Mouse (Mus musculus) kidney, adult 2 months (tissue): Measurements from ENCODE around the gene Ganab. TPM values are rescaled to one million over a fixed set of nuclear protein-coding genes. Genes with fewer than 3 reads are reported as not detected.
A peak's percentile ranks its signal among the peaks of the same experiment; 100 is the strongest.

Experiments used
- DNase-seq: peaks from one replicate; pipeline ENCODE4 v3.0.0; 2021
- H3K27ac ChIP-seq: fragments of 200-500 bp; 2 replicates; pipeline ENCODE4 v1.5.1; 2012; ENCODE audit warnings: low read depth, low read length, control low read depth, inconsistent platforms; ENCODE audit not compliant: insufficient read depth
- H3K27me3 ChIP-seq: fragments of 200-500 bp; replicated peaks from 2 replicates; pipeline ENCODE4 v1.6.1; 2012; ENCODE audit warnings: mild to moderate bottlenecking, moderate library complexity, low read length, inconsistent platforms; ENCODE audit not compliant: control insufficient read depth, insufficient read depth
- H3K36me3 ChIP-seq: fragments of 200-500 bp; 2 replicates; pipeline ENCODE4 v1.6.1; 2012; ENCODE audit warnings: mild to moderate bottlenecking, moderate library complexity, low read length, inconsistent platforms; ENCODE audit not compliant: control insufficient read depth, insufficient read depth
- H3K4me1 ChIP-seq: fragments of 200-500 bp; 2 replicates; pipeline ENCODE4 v1.6.1; 2011; ENCODE audit warnings: low read length; ENCODE audit not compliant: control insufficient read depth, insufficient read depth
- H3K4me3 ChIP-seq: fragments of 200-500 bp; 2 replicates; pipeline ENCODE4 v1.5.1; 2011; ENCODE audit warnings: mild to moderate bottlenecking, low read depth, low read length, control low read depth; ENCODE audit not compliant: insufficient read depth
- CTCF ChIP-seq: fragments of 200-500 bp; conservative IDR thresholded peaks from 2 replicates; pipeline ENCODE4 v1.5.1; 2011; ENCODE audit warnings: low read depth, mild to moderate bottlenecking, control low read depth, low read length, moderate library complexity, mixed read lengths; ENCODE audit not compliant: insufficient read depth, insufficient read length
- POLR2A ChIP-seq: fragments of 200-500 bp; IDR thresholded peaks from one replicate; pipeline ENCODE4 v1.6.1; 2011; ENCODE audit warnings: low read depth, low read length, control low read depth
- WGBS: fragments of 180-500 bp; shearing (Covaris S2); methylation state at CpG from one replicate; pipeline ENCODE4 v1.1.7; 2018; 5-methylcytosine and 5-hydroxymethylcytosine counted together
- polyA plus RNA-seq: library from polyadenylated mRNA; depleted of rRNA; stranded (reverse); fragments of >200 nt; gene quantifications from 2 replicates; pipeline ENCODE4 v1.2.3, GENCODE M21; 2012

Ganab gene
- polyA plus RNA-seq, 1 experiment: 130 TPM

GRCm38 (mm10) chr19:8944062-8944461 lies 46.2 kb downstream of the Ganab start:
- TF ChIP-seq POLR2A (no peak), CTCF (no peak)
- Histone ChIP-seq H3K27me3 (no peaks in the 10 kb centered on the region), H3K36me3 (peaks cover 11% of the 10 kb centered on the region), H3K4me3 (no peak overlapping the region), H3K27ac (no peak overlapping the region), H3K4me1 (peaks cover 4% of the 10 kb centered on the region; the same call in 1 of the 2 replicates)
- WGBS: 43% methylated on average over 5 of the region's 5 CpGs
- peak; percentile 40 for DNase-seq

- H3K4me1 ChIP-seq: peaks cover 4% of the 10 kb centered on the region; the same call in 1 of the 2 replicates
- no peak for TF ChIP-seq POLR2A
- TF ChIP-seq CTCF: no peak
- peaks cover 11% of the 10 kb centered on the region for H3K36me3 ChIP-seq
- no peak overlapping the region for H3K4me3 ChIP-seq
- 19% methylated on average over 5 of the region's 5 CpGs for WGBS
- DNase-seq: peak; percentile 84
- H3K27ac ChIP-seq: no peak overlapping the region
- no peaks in the 10 kb centered on the region for H3K27me3 ChIP-seq
Observed at GRCm38 (mm10) chr19:8944750-8945149, 46.9 kb downstream of the Ganab start.

- no peak for TF ChIP-seq CTCF
- no peak for TF ChIP-seq POLR2A
- 60% methylated on average over 6 of the region's 6 CpGs for WGBS
- no peak overlapping the region for H3K4me3 ChIP-seq
- H3K27me3 ChIP-seq: no peaks in the 10 kb centered on the region
- peaks cover 11% of the 10 kb centered on the region for H3K36me3 ChIP-seq
- DNase-seq: no peak
- H3K4me1 ChIP-seq: peaks cover 4% of the 10 kb centered on the region; the same call in 1 of the 2 replicates
- H3K27ac ChIP-seq: no peak overlapping the region
Observed at GRCm38 (mm10) chr19:8945251-8945650, 47.4 kb downstream of the Ganab start.

- WGBS: 92% methylated on average over 7 of the region's 7 CpGs
- TF ChIP-seq POLR2A (no peak), CTCF (no peak)
- peaks cover 4% of the 10 kb centered on the region; the same call in 1 of the 2 replicates for H3K4me1 ChIP-seq
- H3K27ac ChIP-seq: no peak overlapping the region
- DNase-seq: no peak
- no peak overlapping the region for H3K4me3 ChIP-seq
- H3K36me3 ChIP-seq: peaks cover 13% of the 10 kb centered on the region
- no peaks in the 10 kb centered on the region for H3K27me3 ChIP-seq
Observed at GRCm38 (mm10) chr19:8946929-8947328, 49.1 kb downstream of the Ganab start.

- Histone ChIP-seq H3K4me1 (peaks cover 6% of the 10 kb centered on the region; the same call in 1 of the 2 replicates), H3K27ac (no peak overlapping the region), H3K36me3 (peaks cover 13% of the 10 kb centered on the region), H3K4me3 (no peak overlapping the region), H3K27me3 (no peaks in the 10 kb centered on the region)
- no peak for TF ChIP-seq POLR2A
- no peak for TF ChIP-seq CTCF
- no peak for DNase-seq
- 83% methylated on average over 5 of the region's 5 CpGs for WGBS
Observed at GRCm38 (mm10) chr19:8950190-8950589, 52.3 kb downstream of the Ganab start.

GRCm38 (mm10) chr19:8952241-8952640 lies 54.4 kb downstream of the Ganab start:
- H3K4me1 ChIP-seq: peaks cover 6% of the 10 kb centered on the region; the same call in 1 of the 2 replicates
- no peak overlapping the region for H3K4me3 ChIP-seq
- peaks cover 6% of the 10 kb centered on the region for H3K36me3 ChIP-seq
- WGBS: 92% methylated on average over 9 of the region's 9 CpGs
- TF ChIP-seq CTCF: no peak
- no peak for TF ChIP-seq POLR2A
- H3K27ac ChIP-seq: no peak overlapping the region
- DNase-seq: no peak
- H3K27me3 ChIP-seq: no peaks in the 10 kb centered on the region

GRCm38 (mm10) chr19:8953135-8954039 lies 55.5 kb downstream of the Ganab start, which contains the start of gene Tut1:
Tut1 (plus strand) TSS chr19:8953847.
- Histone ChIP-seq H3K27me3 (no peaks in the 10 kb centered on the region), H3K27ac (no peak within 1 kb of the TSS), H3K4me1 (peaks cover 6% of the 10 kb centered on the region; the same call in 1 of the 2 replicates), H3K36me3 (peaks cover 2% of the 10 kb centered on the region), H3K4me3 (peak within 1 kb of the TSS; percentile 64)
- peak; percentile 98 for DNase-seq
- TF ChIP-seq POLR2A (peak; percentile 51), CTCF (no peak)
- WGBS: 2% methylated on average over 46 of the region's 46 CpGs
